Mouse (Mus musculus): ENCODE results near the gene Fgf2. TPM values are rescaled to one million over a fixed set of nuclear protein-coding genes. Genes with fewer than 3 reads are reported as not detected.

The Fgf2 gene
- polyA plus RNA-seq, 2 experiments = 0.06 to 0.14 TPM

DNA sequence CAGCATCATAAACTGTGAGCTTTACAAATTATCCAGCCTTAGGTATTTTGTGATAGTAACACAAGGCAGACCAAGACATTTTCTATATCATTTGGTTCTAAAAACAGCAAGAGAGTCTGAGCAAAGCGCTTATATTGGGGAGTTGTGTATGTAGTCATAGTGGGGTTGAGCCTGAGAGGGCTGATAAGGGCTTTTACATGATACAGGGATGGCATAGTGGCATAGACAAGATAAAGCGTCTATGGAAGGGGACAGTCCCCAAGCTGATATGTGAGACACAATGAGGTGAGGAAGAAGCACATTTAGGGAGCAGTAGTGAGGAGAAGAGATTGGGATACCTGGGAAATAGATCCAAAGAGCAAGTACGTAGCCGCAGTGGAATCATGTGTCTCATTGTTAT lies 14.1 kb upstream of the Fgf2 start:
- no peak for DNase-seq (ENCODE audit: low read depth in 3 of 3, low spot score in 3 of 3)
- no peak for TF ChIP-seq CTCF (IDR thresholded peaks at IDR 0.05; ENCODE audit: low read depth)
- peak; percentile 69 for TF ChIP-seq EP300 (IDR thresholded peaks at IDR 0.05; ENCODE audit: low read depth)
- Histone ChIP-seq H3K27ac (no peak overlapping the region), H3K4me2 (ENCODE audit: low read depth) (no peak overlapping the region), H3K4me3 (ENCODE audit: insufficient read depth in 1 of 2, low read depth in 2 of 2, low read length in 2 of 2) (no peak overlapping the region), H3K36me3 (replicated peaks; ENCODE audit: control insufficient read depth, insufficient read depth, low read depth) (no peaks in the 10 kb centered on the region), H3K27me3 (ENCODE audit: control insufficient read depth, insufficient read depth, low read length) (no peaks in the 10 kb centered on the region), H3K9ac (replicated peaks) (no peak overlapping the region), H3K4me1 (replicated peaks; ENCODE audit: control insufficient read depth in 2 of 2, insufficient read depth in 2 of 2, low read length in 1 of 2) (peaks cover 20 to 34% of the 10 kb centered on the region in 2 experiments), H3K9me3 (ENCODE audit: control insufficient read depth, low read length) (no peaks in the 10 kb centered on the region)
- WGBS (ENCODE audit: insufficient replicate concordance) = 47% methylated on average over 4 of the region's 4 CpGs
- peak; percentile 60 for ATAC-seq (ENCODE audit: insufficient read depth)

DNA sequence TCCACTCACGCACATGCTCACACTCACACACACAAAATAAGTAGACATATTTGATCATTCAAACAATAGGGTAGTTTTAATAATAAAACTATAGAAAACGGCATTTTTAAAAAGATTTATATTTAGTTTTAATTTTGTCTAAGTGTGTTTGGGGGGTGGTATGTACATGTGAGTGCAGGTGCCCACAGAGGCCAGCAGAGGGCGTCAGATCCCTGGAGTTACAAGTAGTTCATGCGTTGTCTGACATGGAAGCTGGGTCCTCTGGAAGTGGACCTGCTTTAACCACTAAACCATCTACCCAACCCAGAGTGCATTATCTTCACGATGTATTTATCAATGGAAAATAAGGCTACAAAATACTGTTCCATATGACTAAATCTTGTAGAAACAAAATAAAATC lies 7.0 kb upstream of the Fgf2 start:
- TF ChIP-seq CTCF (IDR thresholded peaks at IDR 0.05; ENCODE audit: low read depth) = peak; percentile 69
- TF ChIP-seq EP300 (IDR thresholded peaks at IDR 0.05; ENCODE audit: low read depth) = no peak
- Histone ChIP-seq H3K36me3 (replicated peaks; ENCODE audit: control insufficient read depth, insufficient read depth, low read depth) (no peaks in the 10 kb centered on the region), H3K9me3 (ENCODE audit: control insufficient read depth, low read length) (no peaks in the 10 kb centered on the region), H3K4me2 (ENCODE audit: low read depth) (no peak overlapping the region), H3K27me3 (ENCODE audit: control insufficient read depth, insufficient read depth, low read length) (no peaks in the 10 kb centered on the region; the same call in 1 of the 2 replicates), H3K4me1 (replicated peaks; ENCODE audit: control insufficient read depth in 2 of 2, insufficient read depth in 2 of 2, low read length in 1 of 2) (0 out of 4 replicates have a peak, but pooled peaks cover 0 to 1% of the 10 kb centered on the region in 2 experiments), H3K27ac (no peak overlapping the region), H3K9ac (replicated peaks) (no peak overlapping the region), H3K4me3 (ENCODE audit: insufficient read depth in 1 of 2, low read depth in 2 of 2, low read length in 2 of 2) (no peak overlapping the region)
- ATAC-seq (ENCODE audit: insufficient read depth) (no peak), DNase-seq (ENCODE audit: low read depth in 3 of 3, low spot score in 3 of 3) (no peak)
- WGBS (ENCODE audit: insufficient replicate concordance) = 52% methylated on average over 5 of the region's 5 CpGs

DNA sequence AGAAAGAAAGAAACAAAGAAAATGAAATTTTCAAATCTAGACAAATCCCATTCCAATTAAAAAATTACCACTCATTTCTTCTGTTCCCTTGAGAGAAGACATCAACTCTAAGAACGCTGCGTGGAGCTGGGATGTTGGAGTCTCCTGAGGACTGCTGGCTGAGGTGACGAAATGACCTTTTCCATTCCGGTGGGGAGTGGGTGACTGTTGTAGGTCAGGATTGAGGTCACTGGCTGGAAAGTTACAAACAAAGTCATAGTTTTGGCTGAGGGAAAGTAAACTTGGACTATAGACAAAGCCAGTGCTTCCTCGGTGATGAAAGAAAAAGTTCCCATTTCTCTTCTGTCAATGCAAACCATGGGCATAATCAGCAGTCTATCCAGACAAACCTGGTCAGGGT lies 5.3 kb upstream of the Fgf2 start:
- Histone ChIP-seq H3K27ac (no peak overlapping the region), H3K9me3 (ENCODE audit: control insufficient read depth, low read length) (no peaks in the 10 kb centered on the region), H3K4me2 (ENCODE audit: low read depth) (no peak overlapping the region), H3K36me3 (replicated peaks; ENCODE audit: control insufficient read depth, insufficient read depth, low read depth) (no peaks in the 10 kb centered on the region), H3K27me3 (ENCODE audit: control insufficient read depth, insufficient read depth, low read length) (peaks cover 14% of the 10 kb centered on the region), H3K4me3 (ENCODE audit: insufficient read depth in 1 of 2, low read depth in 2 of 2, low read length in 2 of 2) (no peak overlapping the region), H3K4me1 (replicated peaks; ENCODE audit: control insufficient read depth in 2 of 2, insufficient read depth in 2 of 2, low read length in 1 of 2) (0 out of 4 replicates have a peak, but pooled peaks cover 0 to 2% of the 10 kb centered on the region in 2 experiments), H3K9ac (replicated peaks) (no peak overlapping the region)
- no peak for DNase-seq (ENCODE audit: low read depth in 3 of 3, low spot score in 3 of 3)
- 63% methylated on average over 5 of the region's 5 CpGs for WGBS (ENCODE audit: insufficient replicate concordance)
- no peak for ATAC-seq (ENCODE audit: insufficient read depth)
- TF ChIP-seq CTCF (IDR thresholded peaks at IDR 0.05; ENCODE audit: low read depth) (no peak), EP300 (IDR thresholded peaks at IDR 0.05; ENCODE audit: low read depth) (no peak)

DNA sequence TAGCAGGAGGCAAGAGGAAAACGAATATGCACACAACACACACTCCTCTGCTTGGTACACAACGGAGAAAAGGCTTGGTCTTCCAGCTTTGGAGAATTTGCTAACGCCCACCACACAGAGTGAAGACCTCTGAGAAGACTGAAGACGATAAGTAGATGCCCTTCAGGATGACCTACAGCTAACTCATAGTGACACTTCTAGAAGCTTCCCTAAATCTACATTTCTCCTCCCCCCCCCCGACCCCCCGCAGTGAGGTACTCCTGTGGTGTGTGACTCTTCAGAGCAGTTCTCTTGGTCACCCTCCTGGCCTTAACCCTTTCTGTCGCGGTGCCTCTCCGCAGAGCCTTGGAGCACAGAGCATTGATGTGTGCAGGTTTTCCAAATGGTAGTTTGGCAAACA lies 475 bp upstream of the Fgf2 start:
- H3K4me3 ChIP-seq (ENCODE audit: insufficient read depth in 1 of 2, low read depth in 2 of 2, low read length in 2 of 2) = no peak overlapping the region
- H3K36me3 ChIP-seq (replicated peaks; ENCODE audit: control insufficient read depth, insufficient read depth, low read depth) = no peaks in the 10 kb centered on the region
- peaks cover 0 to 13% of the 10 kb centered on the region in 2 experiments; a peak in 2 of 4 replicates for H3K4me1 ChIP-seq (replicated peaks; ENCODE audit: control insufficient read depth in 2 of 2, insufficient read depth in 2 of 2, low read length in 1 of 2)
- DNase-seq (ENCODE audit: low read depth in 3 of 3, low spot score in 3 of 3) = no peak
- ATAC-seq (ENCODE audit: insufficient read depth) = no peak
- no peaks in the 10 kb centered on the region for H3K9me3 ChIP-seq (ENCODE audit: control insufficient read depth, low read length)
- WGBS (ENCODE audit: insufficient replicate concordance) = 22% methylated on average over 9 of the region's 9 CpGs
- H3K9ac ChIP-seq (replicated peaks) = no peak overlapping the region
- no peak overlapping the region for H3K4me2 ChIP-seq (ENCODE audit: low read depth)
- no peak overlapping the region for H3K27ac ChIP-seq
- H3K27me3 ChIP-seq (ENCODE audit: control insufficient read depth, insufficient read depth, low read length) = peaks cover 34% of the 10 kb centered on the region
- no peak for TF ChIP-seq EP300 (IDR thresholded peaks at IDR 0.05; ENCODE audit: low read depth)
- TF ChIP-seq CTCF (IDR thresholded peaks at IDR 0.05; ENCODE audit: low read depth) = no peak

DNA sequence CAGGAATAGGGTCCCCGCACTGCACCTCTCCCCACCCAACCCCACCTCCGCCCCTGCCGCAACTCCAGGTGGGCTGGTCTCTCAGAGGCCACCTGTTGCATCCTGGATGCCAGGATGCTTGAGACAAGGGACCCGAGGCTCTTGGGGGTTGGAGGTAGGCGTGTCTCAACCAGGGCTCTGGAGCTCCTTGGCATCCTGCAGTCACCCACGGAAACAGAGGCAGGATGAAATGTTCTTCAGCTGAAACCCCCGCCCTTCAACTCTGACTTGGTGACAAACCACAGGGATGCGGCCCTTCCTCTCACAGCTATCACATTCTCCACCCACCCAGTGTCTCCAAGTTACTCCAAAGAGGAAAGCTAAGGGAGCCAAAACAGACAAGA lies 1.0 kb downstream of the Fgf2 start:
- Histone ChIP-seq H3K4me1 (replicated peaks; ENCODE audit: control insufficient read depth in 2 of 2, insufficient read depth in 2 of 2, low read length in 1 of 2) (peaks cover 0 to 12% of the 10 kb centered on the region in 2 experiments; a peak in 2 of 4 replicates), H3K4me2 (ENCODE audit: low read depth) (peak overlapping the region; percentile 59), H3K27ac (no peak overlapping the region), H3K36me3 (replicated peaks; ENCODE audit: control insufficient read depth, insufficient read depth, low read depth) (no peaks in the 10 kb centered on the region), H3K4me3 (ENCODE audit: insufficient read depth in 1 of 2, low read depth in 2 of 2, low read length in 2 of 2) (peak overlapping the region in 1 of 2 experiments; percentile 46; a peak in 2 of 4 replicates), H3K9me3 (ENCODE audit: control insufficient read depth, low read length) (no peaks in the 10 kb centered on the region), H3K27me3 (ENCODE audit: control insufficient read depth, insufficient read depth, low read length) (peaks cover 34% of the 10 kb centered on the region), H3K9ac (replicated peaks) (no peak overlapping the region)
- 8% methylated on average over 8 of the region's 8 CpGs for WGBS (ENCODE audit: insufficient replicate concordance)
- DNase-seq (ENCODE audit: low read depth in 3 of 3, low spot score in 3 of 3) = no peak
- TF ChIP-seq CTCF (IDR thresholded peaks at IDR 0.05; ENCODE audit: low read depth) (no peak), EP300 (IDR thresholded peaks at IDR 0.05; ENCODE audit: low read depth) (no peak)
- ATAC-seq (ENCODE audit: insufficient read depth) = no peak
